Mouse (Mus musculus) hindbrain, embryonic 13.5 days (tissue): ENCODE measurements at regions not wholly inside any gene's neighbourhood (a gene's known extent, or its start where the extent isn't known, plus 50 kb on each side); places are given as distances from the start of the nearest gene placed in this dataset.

Experiments
- ATAC-seq: fragments of 200-750 bp; cut with Nextera tagmentation; 2 replicates; pipeline ENCODE4 v1.8.0; 2017; ENCODE audit warnings: moderate TSS enrichment; ENCODE audit not compliant: low FRiP score
- H3K27ac ChIP-seq: fragments of 300-500 bp; sonication (generic); 2 replicates; pipeline ENCODE4 v1.5.1; 2015; ENCODE audit warnings: inconsistent platforms, mild to moderate bottlenecking, moderate library complexity
- H3K27me3 ChIP-seq: fragments of 300-500 bp; sonication (generic); 2 replicates; pipeline ENCODE4 v1.6.1; 2015; ENCODE audit warnings: mild to moderate bottlenecking, inconsistent platforms
- H3K36me3 ChIP-seq: fragments of 300-500 bp; sonication (generic); 2 replicates; pipeline ENCODE4 v1.6.1; 2015; ENCODE audit warnings: mild to moderate bottlenecking, inconsistent platforms
- H3K4me1 ChIP-seq: fragments of 300-500 bp; sonication (generic); replicated peaks from 2 replicates; pipeline ENCODE4 v1.6.1; 2015; ENCODE audit warnings: inconsistent platforms
- H3K4me2 ChIP-seq: fragments of 300-500 bp; sonication (generic); 2 replicates; pipeline ENCODE4 v1.6.1; 2015; ENCODE audit warnings: inconsistent platforms, mild to moderate bottlenecking, moderate library complexity
- H3K4me3 ChIP-seq: fragments of 300-500 bp; sonication (generic); 2 replicates; pipeline ENCODE4 v1.5.1; 2015; ENCODE audit warnings: mild to moderate bottlenecking, inconsistent platforms
- H3K9ac ChIP-seq: fragments of 300-500 bp; sonication (generic); 2 replicates; pipeline ENCODE4 v1.6.1; 2015; ENCODE audit warnings: mild to moderate bottlenecking, inconsistent platforms
- H3K9me3 ChIP-seq: fragments of 300-500 bp; sonication (generic); 2 replicates; pipeline ENCODE4 v1.6.1; 2016; ENCODE audit warnings: inconsistent platforms
- WGBS: fragments of 180-500 bp; shearing (Covaris S2); methylation state at CpG from one replicate; pipeline ENCODE4 v1.1.7; 2015; 5-methylcytosine and 5-hydroxymethylcytosine counted together

- 0 out of 2 replicates have a peak, but pooled peaks cover 3% of the 10 kb centered on the region for H3K4me1 ChIP-seq
- no peaks in the 10 kb centered on the region for H3K36me3 ChIP-seq
- no peak overlapping the region for H3K9ac ChIP-seq
- no peaks in the 10 kb centered on the region for H3K27me3 ChIP-seq
- 0 out of 2 replicates have a peak, but pooled peaks have one; percentile 59 for ATAC-seq
- whole genome bisulfite sequencing: 50% methylated on average over 5 of the region's 5 CpGs
- H3K4me2 ChIP-seq: no peak overlapping the region
- no peaks in the 10 kb centered on the region for H3K9me3 ChIP-seq
- no peak overlapping the region for H3K4me3 ChIP-seq
- H3K27ac ChIP-seq: no peak overlapping the region
Observed at GRCm38 (mm10) chr16:24172065-24172464, 183.4 kb upstream of the Bcl6 start.

- no peak overlapping the region for H3K4me2 ChIP-seq
- no peaks in the 10 kb centered on the region for H3K9me3 ChIP-seq
- H3K36me3 ChIP-seq: no peaks in the 10 kb centered on the region
- H3K27me3 ChIP-seq: no peaks in the 10 kb centered on the region
- H3K9ac ChIP-seq: no peak overlapping the region
- no peak for ATAC-seq
- H3K4me1 ChIP-seq: 0 out of 2 replicates have a peak, but pooled peaks cover 3% of the 10 kb centered on the region
- no peak overlapping the region for H3K27ac ChIP-seq
- no peak overlapping the region for H3K4me3 ChIP-seq
- 85% methylated on average over 4 of the region's 4 CpGs for WGBS
Observed at GRCm38 (mm10) chr16:24171161-24171560, 182.5 kb upstream of the Bcl6 start.

GRCm38 (mm10) chr16:24166496-24166895 is 177.8 kb upstream of the Bcl6 start:
- H3K27me3 ChIP-seq: no peaks in the 10 kb centered on the region
- H3K27ac ChIP-seq: no peak overlapping the region
- H3K9me3 ChIP-seq: no peaks in the 10 kb centered on the region
- no peak for ATAC-seq
- H3K4me2 ChIP-seq: no peak overlapping the region
- no peak overlapping the region for H3K4me3 ChIP-seq
- 0 out of 2 replicates have a peak, but pooled peaks cover 5% of the 10 kb centered on the region for H3K4me1 ChIP-seq
- no peak overlapping the region for H3K9ac ChIP-seq
- H3K36me3 ChIP-seq: no peaks in the 10 kb centered on the region

- Histone ChIP-seq H3K4me3 (no peak overlapping the region), H3K27ac (no peak overlapping the region), H3K9ac (no peak overlapping the region), H3K4me1 (0 out of 2 replicates have a peak, but pooled peaks cover 5% of the 10 kb centered on the region), H3K9me3 (no peaks in the 10 kb centered on the region), H3K36me3 (no peaks in the 10 kb centered on the region), H3K27me3 (no peaks in the 10 kb centered on the region), H3K4me2 (no peak overlapping the region)
- ATAC-seq: no peak
- WGBS: 68% methylated on average over 11 of the region's 11 CpGs
Observed at GRCm38 (mm10) chr16:24165461-24166081, 176.9 kb upstream of the Bcl6 start.

DNA sequence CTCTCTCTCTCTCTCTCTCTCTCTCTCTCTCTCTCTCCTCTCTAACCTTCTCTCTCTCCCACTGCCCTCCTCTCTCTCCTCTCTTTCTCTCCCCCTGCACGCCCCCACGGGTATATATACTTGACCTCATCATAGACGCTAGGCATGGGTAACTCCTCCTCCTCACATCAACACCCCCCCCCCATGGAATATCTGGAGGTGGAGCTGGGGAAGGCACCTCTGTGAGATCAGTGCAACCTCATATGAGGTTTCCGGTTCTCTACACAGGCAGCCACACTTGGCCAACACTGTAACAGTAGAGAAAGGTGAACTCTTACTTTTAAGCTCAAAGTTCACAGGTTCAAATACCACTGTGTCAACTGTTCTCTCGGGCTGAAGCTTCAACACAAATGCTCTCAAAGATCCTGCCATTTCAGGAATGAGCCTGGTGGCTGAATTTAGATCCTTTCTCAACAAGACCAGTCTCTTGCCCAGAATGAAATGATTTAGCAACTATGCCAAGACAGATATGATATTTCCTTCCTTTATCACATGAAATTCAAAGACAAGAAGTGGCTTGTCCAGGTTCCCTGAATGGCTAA is 172.1 kb upstream of the Bcl6 start:
- H3K4me3 ChIP-seq: no peak overlapping the region
- no peaks in the 10 kb centered on the region for H3K27me3 ChIP-seq
- ATAC-seq: no peak
- H3K9ac ChIP-seq: no peak overlapping the region
- 0 out of 2 replicates have a peak, but pooled peaks cover 5% of the 10 kb centered on the region for H3K4me1 ChIP-seq
- H3K36me3 ChIP-seq: no peaks in the 10 kb centered on the region
- no peaks in the 10 kb centered on the region for H3K9me3 ChIP-seq
- H3K27ac ChIP-seq: no peak overlapping the region
- 73% methylated on average over 5 of the region's 5 CpGs for WGBS
- no peak overlapping the region for H3K4me2 ChIP-seq

- no peak for ATAC-seq
- H3K9me3 ChIP-seq: no peaks in the 10 kb centered on the region
- H3K4me2 ChIP-seq: no peak overlapping the region
- H3K27me3 ChIP-seq: no peaks in the 10 kb centered on the region
- 85% methylated on average over 2 of the region's 2 CpGs for WGBS
- no peaks in the 10 kb centered on the region for H3K4me1 ChIP-seq
- H3K4me3 ChIP-seq: no peak overlapping the region
- no peak overlapping the region for H3K9ac ChIP-seq
- H3K27ac ChIP-seq: no peak overlapping the region
- no peaks in the 10 kb centered on the region for H3K36me3 ChIP-seq
Observed at GRCm38 (mm10) chr16:24159336-24159735, 170.7 kb upstream of the Bcl6 start.

GRCm38 (mm10) chr16:24157753-24158152 is 169.1 kb upstream of the Bcl6 start:
- Histone ChIP-seq H3K27me3 (no peaks in the 10 kb centered on the region), H3K9ac (no peak overlapping the region), H3K4me2 (no peak overlapping the region), H3K9me3 (no peaks in the 10 kb centered on the region), H3K4me3 (no peak overlapping the region), H3K27ac (no peak overlapping the region), H3K36me3 (no peaks in the 10 kb centered on the region), H3K4me1 (no peaks in the 10 kb centered on the region)
- ATAC-seq: no peak
- 100% methylated on average over 2 of the region's 2 CpGs for WGBS

GRCm38 (mm10) chr16:24156729-24157430 is 168.2 kb upstream of the Bcl6 start:
- Histone ChIP-seq H3K27me3 (no peaks in the 10 kb centered on the region), H3K9me3 (no peaks in the 10 kb centered on the region), H3K4me2 (no peak overlapping the region), H3K36me3 (no peaks in the 10 kb centered on the region), H3K4me3 (no peak overlapping the region), H3K9ac (no peak overlapping the region), H3K27ac (no peak overlapping the region), H3K4me1 (no peaks in the 10 kb centered on the region)
- ATAC-seq: no peak
- 83% methylated on average over 6 of the region's 6 CpGs for WGBS

DNA sequence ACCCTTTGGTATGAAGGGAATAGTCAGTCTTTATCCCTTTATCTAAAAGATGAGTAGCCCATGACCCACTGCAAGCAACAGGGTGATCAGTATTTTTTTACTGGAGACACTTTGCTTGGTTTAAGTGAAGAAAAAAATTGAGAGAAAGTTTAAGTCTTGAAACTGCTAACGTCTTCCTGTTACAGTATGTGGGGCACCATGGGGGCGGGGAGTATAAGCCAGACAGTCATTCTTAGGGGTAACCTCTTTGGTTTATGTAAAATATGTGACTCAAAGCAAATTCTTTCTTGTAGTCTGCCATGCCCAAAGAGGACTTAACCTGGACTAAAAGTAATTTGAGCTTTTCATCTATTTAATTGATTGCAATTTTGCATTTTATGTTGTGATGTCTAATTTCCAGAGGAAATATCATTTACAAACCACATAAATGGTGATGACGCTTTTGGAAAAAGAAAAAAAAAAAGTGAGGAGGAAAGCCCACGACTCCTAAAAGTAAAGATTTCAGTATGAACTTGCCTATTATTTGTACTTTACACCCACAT is 166.2 kb upstream of the Bcl6 start:
- H3K4me2 ChIP-seq: no peak overlapping the region
- no peak for ATAC-seq
- H3K4me3 ChIP-seq: no peak overlapping the region
- H3K27me3 ChIP-seq: no peaks in the 10 kb centered on the region
- H3K9ac ChIP-seq: no peak overlapping the region
- H3K27ac ChIP-seq: no peak overlapping the region
- H3K4me1 ChIP-seq: no peaks in the 10 kb centered on the region
- WGBS: 89% methylated on average over 4 of the region's 4 CpGs
- no peaks in the 10 kb centered on the region for H3K36me3 ChIP-seq
- no peaks in the 10 kb centered on the region for H3K9me3 ChIP-seq

DNA sequence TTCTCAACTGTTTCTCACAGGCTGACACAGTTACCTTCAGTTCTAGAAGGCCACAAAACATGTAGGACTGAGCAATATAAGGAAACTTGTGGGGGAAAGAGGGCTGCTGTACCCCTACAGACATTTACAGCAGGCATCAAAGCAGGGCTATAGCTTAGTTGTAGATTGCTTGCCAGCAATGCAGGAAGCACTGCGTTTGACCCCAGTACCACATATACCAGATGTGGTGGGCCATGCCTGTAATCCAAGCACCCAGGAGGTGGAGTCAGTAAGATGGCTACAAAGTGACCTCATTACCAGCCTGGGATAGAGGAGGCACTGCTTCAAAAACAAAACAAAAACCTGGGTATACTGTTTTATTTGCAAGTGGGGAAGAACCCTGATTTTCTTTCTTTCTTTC is 165.3 kb upstream of the Bcl6 start:
- 63% methylated on average over 1 of the region's 1 CpGs for WGBS
- Histone ChIP-seq H3K9ac (no peak overlapping the region), H3K27me3 (no peaks in the 10 kb centered on the region), H3K27ac (no peak overlapping the region), H3K4me3 (no peak overlapping the region), H3K4me2 (no peak overlapping the region), H3K9me3 (no peaks in the 10 kb centered on the region), H3K4me1 (no peaks in the 10 kb centered on the region), H3K36me3 (no peaks in the 10 kb centered on the region)
- ATAC-seq: no peak

DNA sequence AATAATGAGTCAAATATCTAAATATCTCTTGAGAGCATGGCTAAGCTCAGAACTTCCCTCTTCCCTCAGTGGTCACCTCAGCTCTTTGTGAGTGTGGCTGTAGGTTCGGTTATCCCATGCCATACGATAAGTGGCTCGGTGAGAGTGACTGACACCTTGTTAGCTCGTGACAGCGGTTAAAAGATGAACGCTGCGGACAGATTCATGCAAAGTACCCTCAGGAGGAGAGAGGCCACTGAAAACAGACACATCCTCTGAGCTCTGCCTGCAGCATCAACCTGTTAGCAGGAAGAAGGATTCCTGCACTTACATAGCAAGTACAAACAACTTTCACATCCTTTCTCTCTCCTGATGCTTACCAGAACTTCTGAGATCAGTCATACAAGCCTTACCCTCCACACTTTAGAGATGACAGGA is 163.2 kb upstream of the Bcl6 start:
- H3K27ac ChIP-seq: no peak overlapping the region
- 84% methylated on average over 7 of the region's 7 CpGs for WGBS
- H3K4me1 ChIP-seq: no peaks in the 10 kb centered on the region
- H3K36me3 ChIP-seq: no peaks in the 10 kb centered on the region
- no peak overlapping the region for H3K4me2 ChIP-seq
- no peak overlapping the region for H3K9ac ChIP-seq
- H3K4me3 ChIP-seq: no peak overlapping the region
- no peaks in the 10 kb centered on the region for H3K9me3 ChIP-seq
- ATAC-seq: no peak
- H3K27me3 ChIP-seq: no peaks in the 10 kb centered on the region

- WGBS: 83% methylated on average over 7 of the region's 7 CpGs
- Histone ChIP-seq H3K4me3 (no peak overlapping the region), H3K36me3 (no peaks in the 10 kb centered on the region), H3K9ac (no peak overlapping the region), H3K4me1 (no peaks in the 10 kb centered on the region), H3K4me2 (no peak overlapping the region), H3K27ac (no peak overlapping the region), H3K27me3 (no peaks in the 10 kb centered on the region), H3K9me3 (no peaks in the 10 kb centered on the region)
- no peak for ATAC-seq
Observed at GRCm38 (mm10) chr16:24151178-24151725, 162.6 kb upstream of the Bcl6 start.
